Comparison of ENCODE assay signal across 9 mouse cellular contexts in the genomic region with DNA sequence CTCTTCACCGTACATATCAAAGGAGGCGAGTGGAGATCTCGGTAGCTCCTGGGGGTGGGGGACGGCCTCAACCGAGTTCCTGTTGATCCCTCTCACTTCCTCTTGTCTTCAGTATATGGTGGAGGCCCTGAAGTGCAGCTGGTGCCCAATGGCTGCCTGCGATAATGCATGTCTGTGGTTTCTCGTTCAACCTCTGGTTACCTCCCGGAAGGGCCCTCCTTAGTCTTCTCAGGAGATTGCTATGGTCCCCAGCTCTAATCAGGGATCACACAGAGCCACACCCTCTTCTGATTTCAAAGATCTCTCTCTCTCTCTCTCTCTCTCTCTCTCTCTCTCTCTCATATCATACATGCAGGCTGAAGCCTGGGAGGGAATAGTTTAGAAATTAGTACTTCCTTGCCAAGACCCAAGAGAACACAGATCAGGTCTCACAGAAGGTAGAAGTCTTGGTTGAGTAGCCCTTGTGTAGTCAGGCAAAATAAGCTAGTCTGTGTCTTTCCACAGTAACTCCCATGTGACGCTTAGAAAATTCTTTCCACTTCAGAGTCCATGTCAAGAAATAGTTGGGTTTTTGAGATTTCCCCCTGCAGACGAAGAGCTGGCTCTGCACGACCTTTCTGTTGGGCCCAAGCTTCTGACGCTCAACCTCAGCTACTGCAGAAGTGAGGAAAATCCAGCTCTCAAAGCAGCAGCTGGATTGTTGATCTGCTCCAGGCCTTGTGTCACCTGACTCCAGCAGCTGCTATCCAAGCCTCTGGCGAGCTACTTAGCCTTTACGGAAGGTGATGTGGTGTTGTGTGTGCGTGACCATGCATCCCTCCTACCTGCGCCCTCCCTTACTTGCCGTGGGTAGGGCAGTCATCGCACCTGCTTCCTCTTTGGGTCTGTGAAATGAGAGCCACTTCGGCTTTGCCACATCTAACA. TPM values are rescaled to one million over a fixed set of nuclear protein-coding genes. Genes with fewer than 3 reads are reported as not detected.
A peak's percentile ranks its signal among the peaks of the same experiment; 100 is the strongest.
DNase-seq lines count a peak whose midpoint lies in the region; ATAC-seq and TF ChIP-seq lines count a peak whose summit lies in the region.
"Had no signal": no experiment of that assay in that cellular context is flagged by ENCODE, and none has a peak within 500 bp of the region (broad histone marks: within the 10 kb centered on the region; RNA-seq: fewer than 3 reads in every experiment).

No protein-coding gene starts in this region.

- no peaks in the 10 kb centered on the region for H3K9me3 ChIP-seq in MEL (replicated peaks; ENCODE audit: insufficient read depth, low read length)
- no peaks in the 10 kb centered on the region for H3K9me3 ChIP-seq in limb, embryonic 10.5 days (replicated peaks)
- no peaks in the 10 kb centered on the region for H3K9me3 ChIP-seq in midbrain, embryonic 16.5 days (replicated peaks; ENCODE audit: control insufficient read depth, low read length, poor library complexity, severe bottlenecking)
- H3K9me3 ChIP-seq: embryonic facial prominence, embryonic 15.5 days had no signal

- no peak overlapping the region for H3K4me2 ChIP-seq in midbrain, embryonic 16.5 days (ENCODE audit: low read length)
- H3K4me2 ChIP-seq: embryonic facial prominence, embryonic 15.5 days had no signal

- WGBS in limb, embryonic 10.5 days = 84% methylated on average over 19 of the region's 19 CpGs
- WGBS in midbrain, embryonic 16.5 days = 82% methylated on average over 19 of the region's 19 CpGs

- no peak for TF ChIP-seq CTCF in MEL (IDR thresholded peaks at IDR 0.05 in 2 of 3, conservative IDR thresholded peaks at IDR 0.05 in 1 of 3; ENCODE audit: control insufficient read depth in 1 of 3, insufficient read depth in 1 of 3, low read depth in 2 of 3, low read length in 3 of 3, poor library complexity in 1 of 3, severe bottlenecking in 1 of 3)

- no peaks in the 10 kb centered on the region for H3K79me2 ChIP-seq in MEL (ENCODE audit: control insufficient read depth, insufficient read depth, low read length, poor library complexity)

- no peak for ATAC-seq in erythroid progenitor cell, adult 5-6 weeks (replicated peaks; ENCODE audit: low FRiP score, poor library complexity, severe bottlenecking)
- no peak for ATAC-seq in midbrain, embryonic 16.5 days

- peak overlapping the region; percentile 93 for H3K27ac ChIP-seq in MEL (ENCODE audit: control insufficient read depth, low read depth, low read length)
- peak overlapping the region; percentile 64 for H3K27ac ChIP-seq in limb, embryonic 10.5 days
- H3K27ac ChIP-seq in midbrain, embryonic 16.5 days (ENCODE audit: low read length) = no peak overlapping the region
- H3K27ac ChIP-seq: embryonic facial prominence, embryonic 15.5 days had no signal

- DNase-seq in CD4-positive helper T cell, adult 2 months (ENCODE audit: low read depth, low spot score) = peak; percentile 88
- peak; percentile 98 for DNase-seq in MEL (ENCODE audit: low read depth, low spot score)
- no peak for DNase-seq in limb, embryonic 10.5 days (ENCODE audit: low spot score)
- DNase-seq in natural killer cell, adult 2 months (ENCODE audit: low spot score in 2 of 2) = peak; percentile 68 to 87
- no peak for DNase-seq in left cerebral cortex, adult 8-10 months (ENCODE audit: low spot score in 2 of 2)

- no peak for TF ChIP-seq RAD21 in MEL (IDR thresholded peaks at IDR 0.05; ENCODE audit: low read depth, low read length)

- peak overlapping the region; percentile 56 to 71 for H3K4me3 ChIP-seq in MEL (ENCODE audit: control insufficient read depth in 1 of 2, insufficient read depth in 1 of 2, low read depth in 2 of 2, low read length in 2 of 2)
- no peak overlapping the region for H3K4me3 ChIP-seq in limb, embryonic 10.5 days
- H3K4me3 ChIP-seq in midbrain, embryonic 16.5 days (ENCODE audit: low read depth, low read length) = no peak overlapping the region
- H3K4me3 ChIP-seq: embryonic facial prominence, embryonic 15.5 days had no signal

- no peak; a peak in 1 of 4 replicates for TF ChIP-seq POLR2A in MEL (IDR thresholded peaks at IDR 0.05; ENCODE audit: control insufficient read depth in 1 of 2, insufficient read depth in 1 of 2, low read depth in 1 of 2, low read length in 2 of 2, poor library complexity in 1 of 2)

- H3K36me3 ChIP-seq in MEL (ENCODE audit: control insufficient read depth in 1 of 2, insufficient read depth in 2 of 2, low read length in 2 of 2) = peaks cover 0 to 8% of the 10 kb centered on the region in 2 experiments; a peak in 2 of 4 replicates
- H3K36me3 ChIP-seq in limb, embryonic 10.5 days = no peaks in the 10 kb centered on the region
- H3K36me3 ChIP-seq in midbrain, embryonic 16.5 days (ENCODE audit: control insufficient read depth, insufficient read depth, low read length) = no peaks in the 10 kb centered on the region
- H3K36me3 ChIP-seq: embryonic facial prominence, embryonic 15.5 days had no signal

- no peaks in the 10 kb centered on the region for H3K27me3 ChIP-seq in MEL (ENCODE audit: control insufficient read depth in 1 of 2, insufficient read depth in 2 of 2, low read length in 2 of 2)
- no peaks in the 10 kb centered on the region for H3K27me3 ChIP-seq in limb, embryonic 10.5 days (ENCODE audit: low read depth, poor library complexity, severe bottlenecking)
- no peaks in the 10 kb centered on the region for H3K27me3 ChIP-seq in midbrain, embryonic 16.5 days (ENCODE audit: control insufficient read depth, insufficient read depth, low read depth, low read length)
- H3K27me3 ChIP-seq: embryonic facial prominence, embryonic 15.5 days had no signal

- peak overlapping the region; percentile 63 for H3K9ac ChIP-seq in MEL (ENCODE audit: control insufficient read depth, low read depth, low read length, poor library complexity, severe bottlenecking)
- H3K9ac ChIP-seq in midbrain, embryonic 16.5 days (ENCODE audit: low read depth, low read length) = no peak overlapping the region
- H3K9ac ChIP-seq: embryonic facial prominence, embryonic 15.5 days had no signal

- peak; percentile 93 to 97 for TF ChIP-seq EP300 in MEL (IDR thresholded peaks at IDR 0.05; ENCODE audit: low read depth in 1 of 2, low read length in 2 of 2)

- peaks cover 7 to 25% of the 10 kb centered on the region in 2 experiments for H3K4me1 ChIP-seq in MEL (ENCODE audit: control insufficient read depth in 1 of 2, insufficient read depth in 2 of 2, low read length in 2 of 2)
- peaks cover 42% of the 10 kb centered on the region for H3K4me1 ChIP-seq in limb, embryonic 10.5 days
- H3K4me1 ChIP-seq in midbrain, embryonic 16.5 days (ENCODE audit: control insufficient read depth, insufficient read depth, low read length) = no peaks in the 10 kb centered on the region

TF ChIP-seq in MEL, 35 proteins besides CTCF, POLR2A, EP300 and RAD21 (continues in another document):
- TF ChIP-seq MAX (IDR thresholded peaks at IDR 0.05; ENCODE audit: low read length) (peak; percentile 23; the same call in 1 of the 2 replicates), ZMIZ1 (IDR thresholded peaks at IDR 0.05; ENCODE audit: low read depth, low read length) (peak; percentile 70), ETS1 (IDR thresholded peaks at IDR 0.05; ENCODE audit: low read depth, low read length) (peak; percentile 96), POLR2AphosphoS2 (IDR thresholded peaks at IDR 0.05; ENCODE audit: low read length) (no peak), NRF1 (IDR thresholded peaks at IDR 0.05; ENCODE audit: insufficient read depth, low read depth, low read length, poor library complexity, severe bottlenecking) (no peak), ZKSCAN1 (IDR thresholded peaks at IDR 0.05; ENCODE audit: low read depth, low read length) (no peak), TAL1 (IDR thresholded peaks at IDR 0.05; ENCODE audit: low read length) (peak; percentile 90), CHD1 (IDR thresholded peaks at IDR 0.05; ENCODE audit: low read depth, low read length) (no peak; the same call in 1 of the 2 replicates), SMC3 (IDR thresholded peaks at IDR 0.05; ENCODE audit: low read depth, low read length) (peak; percentile 42), NELFE (IDR thresholded peaks at IDR 0.05; ENCODE audit: low read depth, low read length) (0 out of 2 replicates have a peak, but pooled peaks have one; percentile 8), USF2 (IDR thresholded peaks at IDR 0.05; ENCODE audit: borderline replicate concordance in 1 of 2, insufficient read depth in 1 of 2, low read depth in 1 of 2, low read length in 2 of 2) (no peak)

RNA-seq across cellular contexts. Expression of a gene that starts 22.1 kb away (rescaled TPM):
- total RNA-seq in MEL (2012; rRNA removed) = 0.27 and 0.39 TPM in 2 replicates
- under 1 TPM in 1 of 2 experiments, not detected in 1; 0.36 TPM for polyA plus RNA-seq in MEL (2012; ENCODE audit: insufficient read depth in 1 of 2, insufficient read length in 2 of 2, low read depth in 1 of 2, low replicate concordance in 2 of 2, missing spikeins in 1 of 2)
- 0.30 TPM in 1 of 2 replicates, not detected in the other for polyA plus RNA-seq in limb, embryonic 10.5 days (2016; fragmentation: Nextera tagmentation; extraction: Ambion mirVana)
- not detected in 2 replicates for total RNA-seq in erythroid progenitor cell, adult 5-6 weeks (2015; ENCODE audit: low replicate concordance)
- total RNA-seq in erythroid progenitor cell, adult 5-6 weeks (2017; ENCODE audit: low replicate concordance) = not detected in 2 replicates
- not detected for total RNA-seq in left cerebral cortex, adult 8-10 months (2022)
- not detected in 2 replicates for polyA plus RNA-seq in midbrain, embryonic 16.5 days (2015; fragmentation: Nextera tagmentation; extraction: Ambion mirVana)
- polyA plus RNA-seq: neural tube, embryonic 14.5 days had no signal

RNA-seq across cellular contexts. Expression of a gene that starts 22.2 kb away (rescaled TPM):
- 0.36 and 0.42 TPM in 2 replicates for total RNA-seq in MEL (2012; rRNA removed)
- under 1 TPM in 1 of 2 experiments, not detected in 1; 0.65 TPM for polyA plus RNA-seq in MEL (2012; ENCODE audit: insufficient read depth in 1 of 2, insufficient read length in 2 of 2, low read depth in 1 of 2, low replicate concordance in 2 of 2, missing spikeins in 1 of 2)
- 0.25 TPM in 1 of 2 replicates, not detected in the other for polyA plus RNA-seq in limb, embryonic 10.5 days (2016; fragmentation: Nextera tagmentation; extraction: Ambion mirVana)
- total RNA-seq in erythroid progenitor cell, adult 5-6 weeks (2015; ENCODE audit: low replicate concordance) = 1.1 TPM in 1 of 2 replicates, not detected in the other
- not detected in 2 replicates for total RNA-seq in erythroid progenitor cell, adult 5-6 weeks (2017; ENCODE audit: low replicate concordance)
- total RNA-seq in left cerebral cortex, adult 8-10 months (2022) = 1 to 10 TPM; 1.3 to 2.5 (median 1.6) TPM
- polyA plus RNA-seq in midbrain, embryonic 16.5 days (2015; fragmentation: Nextera tagmentation; extraction: Ambion mirVana) = 0.09 and 0.14 TPM in 2 replicates

RNA-seq across cellular contexts. Expression of a gene that starts 39.6 kb away (rescaled TPM):
- 2.8 and 5.9 TPM in 2 replicates for total RNA-seq in MEL (2012; rRNA removed)
- polyA plus RNA-seq in MEL (2012; ENCODE audit: insufficient read depth in 1 of 2, insufficient read length in 2 of 2, low read depth in 1 of 2, low replicate concordance in 2 of 2, missing spikeins in 1 of 2) = 1 to 10 TPM in 1 of 2 experiments, not detected in 1; 9.4 TPM
- 0.41 and 0.54 TPM in 2 replicates for polyA plus RNA-seq in limb, embryonic 10.5 days (2016; fragmentation: Nextera tagmentation; extraction: Ambion mirVana)
- 9.4 and 12.2 TPM in 2 replicates for total RNA-seq in erythroid progenitor cell, adult 5-6 weeks (2015; ENCODE audit: low replicate concordance)
- 1.4 and 3.4 TPM in 2 replicates for total RNA-seq in erythroid progenitor cell, adult 5-6 weeks (2017; ENCODE audit: low replicate concordance)
- total RNA-seq in left cerebral cortex, adult 8-10 months (2022) = 1 to 10 TPM; 1.1 to 2.7 (median 1.4) TPM
- polyA plus RNA-seq in midbrain, embryonic 16.5 days (2015; fragmentation: Nextera tagmentation; extraction: Ambion mirVana) = 0.12 and 0.30 TPM in 2 replicates

Comparison
In these comparisons a context has a peak if more than half of its experiments do, and no peak if none do; other contexts are left out.
1. DNase-seq: peak in CD4-positive helper T cell, adult 2 months (single experiment), MEL (single experiment) and natural killer cell, adult 2 months (2 of 2); none in limb, embryonic 10.5 days (single experiment) and left cerebral cortex, adult 8-10 months (0 of 2).
2. H3K4me3 ChIP-seq: peak in MEL (2 of 2); none in limb, embryonic 10.5 days (single experiment) and midbrain, embryonic 16.5 days (single experiment).